Comparison of ENCODE assay signal across 8 mouse cellular contexts in the genomic region with DNA sequence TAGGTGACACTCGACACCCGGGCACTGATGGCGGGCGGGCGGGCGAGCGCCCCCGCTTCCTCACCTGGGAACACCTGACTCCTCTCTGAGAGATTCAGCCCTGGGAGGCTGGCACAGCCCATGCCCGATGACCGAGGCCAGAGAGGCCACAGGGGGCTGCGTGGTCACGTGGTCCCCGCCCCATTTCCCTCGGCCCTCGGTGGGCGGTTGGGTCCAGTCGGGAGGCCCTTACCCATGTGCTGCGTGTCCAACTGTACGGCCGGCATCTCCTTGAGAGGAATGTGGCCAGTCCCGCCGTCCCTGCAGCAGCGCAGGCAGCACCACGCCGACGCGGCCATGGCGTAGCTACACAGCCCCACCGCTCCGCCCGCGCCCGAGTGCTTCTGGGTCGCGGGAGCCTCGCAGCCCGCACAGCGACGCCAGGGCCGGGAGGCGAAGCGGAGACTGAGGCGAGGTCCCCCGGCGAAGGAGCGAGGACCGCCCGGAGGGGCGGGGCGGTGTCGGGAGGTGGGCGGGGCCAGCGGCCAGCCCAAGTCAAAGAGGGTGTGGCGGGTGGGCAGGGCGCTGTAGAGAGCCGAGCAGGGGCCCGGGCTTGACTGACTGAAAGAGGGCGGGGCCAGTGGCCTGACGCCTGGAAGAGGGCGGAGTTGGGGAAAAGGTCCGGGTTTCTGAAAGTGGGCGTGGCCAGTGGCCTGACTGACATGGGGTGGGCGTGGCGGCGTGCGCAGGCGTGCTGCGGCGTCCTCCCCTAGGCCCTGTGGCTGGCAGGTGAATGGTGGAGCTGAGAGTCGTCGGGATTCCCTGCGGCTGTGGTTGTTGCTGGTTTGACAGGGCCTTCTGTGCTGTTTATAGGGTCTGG. TPM values are rescaled to one million over a fixed set of nuclear protein-coding genes. Genes with fewer than 3 reads are reported as not detected.
DNase-seq lines count a peak whose midpoint lies in the region; ATAC-seq and TF ChIP-seq lines count a peak whose summit lies in the region.

A gene (minus strand): TSS at position 598 of the 859 bp plus-strand sequence.

- H3K36me3 ChIP-seq in heart, embryonic 11.5 days (ENCODE audit: control insufficient read depth, insufficient read depth, low read length) = no peaks in the 10 kb centered on the region
- H3K36me3 ChIP-seq in kidney, embryonic 16.5 days (ENCODE audit: insufficient read depth, low read length) = no peaks in the 10 kb centered on the region
- H3K36me3 ChIP-seq in liver, adult 2 months (ENCODE audit: control insufficient read depth, insufficient read depth, low read length) = no peaks in the 10 kb centered on the region
- H3K36me3 ChIP-seq in myocyte (ENCODE audit: control insufficient read depth, insufficient read depth) = no peaks in the 10 kb centered on the region
- H3K36me3 ChIP-seq in splenic B cell, adult 2 months (ENCODE audit: control insufficient read depth, insufficient read depth, low read length, poor library complexity, severe bottlenecking) = no peaks in the 10 kb centered on the region

- peak; percentile 97 to 98 for DNase-seq in B cell, adult 2 months
- DNase-seq in brain, adult 2 months (ENCODE audit: low read depth, low spot score) = peak; percentile 99
- peak; percentile 88 for DNase-seq in liver, adult 2 months (ENCODE audit: extremely low read depth, low read depth, low spot score)
- peak; percentile 99 for DNase-seq in splenic B cell, adult 2 months (ENCODE audit: low read depth, low spot score)

- H3K4me2 ChIP-seq in heart, embryonic 11.5 days = peak within 1 kb of the TSS; percentile 87
- peak within 1 kb of the TSS; percentile 95 for H3K4me2 ChIP-seq in kidney, embryonic 16.5 days (replicated peaks; ENCODE audit: low read depth, low read length)
- peak within 1 kb of the TSS; percentile 81 for H3K4me2 ChIP-seq in myocyte (ENCODE audit: low read depth)

- peak within 1 kb of the TSS; percentile 55 for H3K4me3 ChIP-seq in heart, embryonic 11.5 days (ENCODE audit: low read depth, low read length)
- peak within 1 kb of the TSS; percentile 75 for H3K4me3 ChIP-seq in kidney, embryonic 16.5 days (ENCODE audit: low read length)
- peak within 1 kb of the TSS; percentile 91 for H3K4me3 ChIP-seq in liver, adult 2 months (ENCODE audit: insufficient read depth, low read depth, low read length)
- H3K4me3 ChIP-seq in myocyte = peak within 1 kb of the TSS; percentile 32

- H3ac ChIP-seq in myocyte (ENCODE audit: control insufficient read depth, insufficient read length) = peak within 1 kb of the TSS; percentile 65

- H3K4me1 ChIP-seq in heart, embryonic 11.5 days (ENCODE audit: control insufficient read depth, insufficient read depth, low read length) = no peaks in the 10 kb centered on the region
- H3K4me1 ChIP-seq in kidney, embryonic 16.5 days (ENCODE audit: insufficient read depth, low read length) = no peaks in the 10 kb centered on the region
- H3K4me1 ChIP-seq in liver, adult 2 months (ENCODE audit: control insufficient read depth, insufficient read depth, low read length) = peaks cover 3% of the 10 kb centered on the region

- H3K9ac ChIP-seq in heart, embryonic 11.5 days (ENCODE audit: low read depth, low read length) = peak within 1 kb of the TSS; percentile 75
- H3K9ac ChIP-seq in kidney, embryonic 16.5 days (replicated peaks; ENCODE audit: low read length) = peak within 1 kb of the TSS; percentile 77
- H3K9ac ChIP-seq in liver, adult 2 months (ENCODE audit: low read depth, low read length) = peak within 1 kb of the TSS; percentile 96

- H3K79me2 ChIP-seq in liver, adult 2 months (ENCODE audit: control insufficient read depth, insufficient read depth, low read length) = no peaks in the 10 kb centered on the region; the same call in 1 of the 2 replicates
- H3K79me2 ChIP-seq in myocyte (ENCODE audit: control insufficient read depth, insufficient read depth) = no peaks in the 10 kb centered on the region

- peak; percentile 94 for TF ChIP-seq POLR2A in liver, adult 2 months (IDR thresholded peaks at IDR 0.05; ENCODE audit: extremely low read depth, insufficient read depth, low read length)
- TF ChIP-seq POLR2A in myocyte (IDR thresholded peaks at IDR 0.05; ENCODE audit: insufficient read length, low read depth) = peak; percentile 92

- ATAC-seq in erythroblast, adult 5-6 weeks (replicated peaks; ENCODE audit: low FRiP score, poor library complexity, severe bottlenecking) = peak; percentile 96
- ATAC-seq in heart, embryonic 11.5 days (replicated peaks; ENCODE audit: insufficient number of reproducible peaks, low FRiP score, low TSS enrichment) = peak; percentile 99
- ATAC-seq in kidney, embryonic 16.5 days (ENCODE audit: low FRiP score, low TSS enrichment) = peak; percentile 99

- H3K9me3 ChIP-seq in heart, embryonic 11.5 days (replicated peaks; ENCODE audit: control insufficient read depth, low read length) = no peaks in the 10 kb centered on the region
- peaks cover 4% of the 10 kb centered on the region; the same call in 1 of the 2 replicates for H3K9me3 ChIP-seq in kidney, embryonic 16.5 days (ENCODE audit: low read length)

- 0 out of 2 replicates have a peak, but pooled peaks have one; percentile 18 for TF ChIP-seq CTCF in liver, adult 2 months (IDR thresholded peaks at IDR 0.05; ENCODE audit: low read depth, low read length)

- peak within 1 kb of the TSS; percentile 77 for H3K27ac ChIP-seq in heart, embryonic 11.5 days (ENCODE audit: low read depth, low read length)
- peak within 1 kb of the TSS; percentile 92 for H3K27ac ChIP-seq in kidney, embryonic 16.5 days (ENCODE audit: low read length)
- H3K27ac ChIP-seq in liver, adult 2 months (replicated peaks; ENCODE audit: insufficient read depth, low read depth, low read length) = peak within 1 kb of the TSS; percentile 69

- no peaks in the 10 kb centered on the region for H3K27me3 ChIP-seq in heart, embryonic 11.5 days (ENCODE audit: control insufficient read depth, insufficient read depth, low read length)
- no peaks in the 10 kb centered on the region for H3K27me3 ChIP-seq in kidney, embryonic 16.5 days (ENCODE audit: insufficient read depth, low read length)
- no peaks in the 10 kb centered on the region for H3K27me3 ChIP-seq in liver, adult 2 months (ENCODE audit: control insufficient read depth, insufficient read depth, low read length)
- no peaks in the 10 kb centered on the region for H3K27me3 ChIP-seq in myocyte (ENCODE audit: control insufficient read depth, insufficient read depth, insufficient read length)
- H3K27me3 ChIP-seq in splenic B cell, adult 2 months (ENCODE audit: control insufficient read depth, insufficient read depth, low read length, poor library complexity, severe bottlenecking) = no peaks in the 10 kb centered on the region

- under 1% methylated on average over 71 of the region's 72 CpGs for WGBS in heart, embryonic 11.5 days (ENCODE audit: insufficient replicate concordance)
- WGBS in kidney, embryonic 16.5 days = under 1% methylated on average over 71 of the region's 72 CpGs
- WGBS in liver, adult 2 months = under 1% methylated on average over 72 of the region's 72 CpGs

TF ChIP-seq in myocyte, 11 proteins besides CTCF, POLR2A, EP300 and RAD21:
- TF ChIP-seq MYOG (IDR thresholded peaks at IDR 0.05; ENCODE audit: control insufficient read depth in 1 of 3, insufficient read depth in 1 of 3, insufficient read length in 2 of 3, low read depth in 2 of 3) = peak in 2 of 3 experiments; percentile 4 to 26
- peak in 1 of 3 experiments; percentile 64 for TF ChIP-seq MYOD1 (IDR thresholded peaks at IDR 0.05; ENCODE audit: control insufficient read depth in 1 of 3, insufficient read length in 2 of 3, low read depth in 2 of 3)
- TF ChIP-seq TCF12 (IDR thresholded peaks at IDR 0.05; ENCODE audit: insufficient read depth, poor library complexity, severe bottlenecking) = no peak
- no peak for TF ChIP-seq CEBPB (IDR thresholded peaks at IDR 0.05; ENCODE audit: insufficient read depth, poor library complexity, severe bottlenecking)
- TF ChIP-seq POLR2AphosphoS2 (IDR thresholded peaks at IDR 0.05; ENCODE audit: insufficient read length, low read depth) = peak; percentile 91
- TF ChIP-seq USF1 (IDR thresholded peaks at IDR 0.05; ENCODE audit: low read depth) = peak; percentile 57
- TF ChIP-seq E2F4 (IDR thresholded peaks at IDR 0.05; ENCODE audit: insufficient read depth) = no peak
- TF ChIP-seq REST (IDR thresholded peaks at IDR 0.05; ENCODE audit: insufficient read depth, insufficient read length) = no peak

RNA-seq across cellular contexts. Expression of the gene that starts here (rescaled TPM):
- 3.5 TPM in 1 of 2 replicates, not detected in the other for total RNA-seq in erythroblast, adult 5-6 weeks (2015; ENCODE audit: low replicate concordance)
- total RNA-seq in erythroblast, adult 5-6 weeks (2017; ENCODE audit: low replicate concordance) = 0.26 and 0.56 TPM in 2 replicates
- polyA plus RNA-seq in heart, embryonic 11.5 days (2014; fragmentation: Nextera tagmentation; extraction: Ambion mirVana) = 24.9 and 29.4 TPM in 2 replicates
- 21.4 and 24.3 TPM in 2 replicates for polyA plus RNA-seq in kidney, embryonic 16.5 days (2015; fragmentation: Nextera tagmentation; extraction: Ambion mirVana)
- total RNA-seq in liver, adult 2 months (2014; rRNA removed) = 19.5 and 20.7 TPM in 2 replicates
- polyA plus RNA-seq in liver, adult 2 months (2012; rRNA removed) = 15.1 and 17.5 TPM in 2 replicates
- 8.7 TPM for polyA plus RNA-seq in myocyte (2012; fragmentation: generic; extraction: Trizol)

Comparison
In these comparisons a context has a peak if more than half of its experiments do, and no peak if none do; other contexts are left out.
1. Peak in every context shown above with its lines: DNase-seq, ATAC-seq, H3K4me3 ChIP-seq and H3K27ac ChIP-seq.
2. H3K4me3 ChIP-seq: peak in every context shown above with its lines; median percentile 91 in liver, adult 2 months; 75 in kidney, embryonic 16.5 days; 55 in heart, embryonic 11.5 days; 32 in myocyte.